Mouse (Mus musculus) cortical plate, adult 2 months (tissue): ENCODE data around the gene AU022252.

Source experiments
- CTCF ChIP-seq: fragments of 200-500 bp; IDR thresholded peaks from 2 replicates; pipeline ENCODE4 v1.5.1; 2011; ENCODE audit warnings: mild to moderate bottlenecking, control low read depth, low read length; ENCODE audit not compliant: insufficient read depth; ENCODE audit errors: extremely low read depth
- POLR2A ChIP-seq: fragments of 200-500 bp; IDR thresholded peaks from 2 replicates; pipeline ENCODE4 v1.6.1; 2011; ENCODE audit warnings: mild to moderate bottlenecking, low read length, control low read depth; ENCODE audit not compliant: insufficient read depth; ENCODE audit errors: extremely low read depth

DNA sequence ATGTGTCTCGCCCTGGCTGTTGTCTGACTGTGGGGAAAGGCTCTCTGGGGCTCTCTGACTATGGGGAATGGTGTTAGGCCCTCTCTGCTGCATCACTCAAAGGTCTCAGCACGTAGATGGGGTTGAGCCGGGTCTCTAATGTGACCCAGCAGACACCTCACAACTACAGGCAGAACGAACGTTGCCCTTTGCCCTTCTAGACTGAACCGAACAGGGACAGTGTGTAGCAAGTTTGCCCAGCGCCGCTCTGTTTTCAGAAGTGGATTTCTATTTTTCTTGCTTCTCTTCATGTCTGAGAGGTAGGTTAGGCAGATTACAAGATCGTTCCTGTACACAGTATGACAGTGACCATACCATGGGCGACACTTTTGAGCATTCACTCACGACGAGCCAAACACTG, 10.1 kb upstream of the AU022252 start:
- no peak for TF ChIP-seq CTCF
- no peak for TF ChIP-seq POLR2A
